Mouse (Mus musculus): Measurements from ENCODE around the gene Dusp5.

DNA sequence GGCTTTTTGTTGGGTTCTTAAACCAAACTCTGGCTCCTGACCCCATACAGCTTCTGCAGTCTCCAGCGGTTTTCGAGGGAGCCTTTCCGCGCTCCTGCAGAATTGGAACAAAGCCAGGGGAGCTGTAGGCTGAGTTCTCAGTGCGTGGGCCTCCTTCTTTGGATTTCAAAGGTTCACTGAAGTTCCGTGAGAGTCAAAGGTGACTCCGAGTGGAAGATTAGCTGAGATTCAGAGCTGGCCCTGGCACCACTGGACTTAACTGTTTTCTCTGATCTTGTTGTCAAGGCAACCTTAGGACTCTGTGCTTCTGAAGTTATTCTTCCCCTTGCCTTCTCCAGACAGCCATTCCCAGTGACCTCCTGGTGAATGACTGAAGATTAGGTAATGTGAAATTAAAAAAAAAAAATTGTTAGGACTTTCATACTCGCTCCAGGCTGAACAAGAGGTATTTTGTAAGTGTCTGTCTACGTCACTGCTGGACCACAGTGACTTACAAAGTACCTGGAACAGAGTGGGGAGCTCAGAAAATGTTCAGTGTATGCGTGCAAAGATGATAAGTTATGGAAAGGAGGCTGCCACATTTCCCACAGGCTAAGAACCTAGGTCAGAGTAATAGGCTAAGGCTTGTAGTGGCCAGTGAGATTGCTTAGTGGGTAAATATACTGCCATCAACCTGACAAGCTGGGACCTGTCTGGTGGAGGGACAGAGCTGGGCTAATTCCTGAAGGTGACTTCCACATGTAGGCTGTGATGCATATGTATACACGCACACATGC, 48.3 kb downstream of the Dusp5 start:
- TF ChIP-seq GATA1 (IDR thresholded peaks at IDR 0.05; ENCODE audit: borderline replicate concordance, low read length) (no peak), FLI1 (IDR thresholded peaks at IDR 0.05; ENCODE audit: low read length) (no peak)
